Mouse (Mus musculus) erythroblast, adult 5-6 weeks (primary cell): ENCODE measurements around the gene Ccdc171. TPM values are rescaled to one million over a fixed set of nuclear protein-coding genes. Genes with fewer than 3 reads are reported as not detected.
A peak's percentile ranks its signal among the peaks of the same experiment; 100 is the strongest.
"Not testable (repeated sequence)": the region's sequence is repeated elsewhere in the genome, so short reads cannot be mapped to it uniquely, and the experiment has no call there.

Source experiments
- ATAC-seq: replicated peaks from 2 replicates; pipeline ENCODE4 v1.8.0; 2016; ENCODE audit warnings: moderate number of reproducible peaks, mild to moderate bottlenecking, moderate TSS enrichment, inconsistent platforms; ENCODE audit not compliant: poor library complexity, low FRiP score, severe bottlenecking
- total RNA-seq, 2 experiments: library from RNA; stranded (forward) in 1 of 2; stranded (reverse) in 1 of 2; fragments of 150-400 nt in 1 of 2; fragments of 200-764, 138-1000 nt in 1 of 2; gene quantifications; 2 replicates each; pipeline versions ENCODE4 v1.2.3 to v1.2.4; 2015 to 2017; ENCODE audit warnings: low replicate concordance in 2 of 2

Gene Ccdc171
- total RNA-seq, 2 experiments from 2014 or later, result 3.2 to 5.8 TPM

DNA sequence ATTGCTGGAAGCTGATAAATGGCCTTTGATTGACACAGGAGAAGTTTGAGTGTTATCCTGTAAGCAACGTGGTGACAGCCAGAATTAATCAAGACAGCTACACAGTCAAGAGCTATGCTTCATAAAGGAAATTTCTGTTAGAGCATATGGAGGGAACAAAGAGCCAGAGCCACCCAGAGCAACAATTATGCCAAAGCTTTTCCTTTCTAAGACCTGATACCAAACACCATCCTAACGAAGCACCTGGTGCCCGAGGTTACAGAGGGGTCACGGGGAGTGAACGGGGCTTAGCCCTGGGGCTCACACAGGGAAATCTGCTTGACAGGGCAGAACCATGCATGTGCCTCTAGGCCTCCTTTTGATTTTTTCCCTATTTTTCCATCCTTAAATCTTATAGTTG lies 3.3 kb upstream of the Ccdc171 start:
- no peak for ATAC-seq

GRCm38 (mm10) chr4:83524456-83524842 lies 896 bp upstream of the Ccdc171 start:
- ATAC-seq, result no peak

DNA sequence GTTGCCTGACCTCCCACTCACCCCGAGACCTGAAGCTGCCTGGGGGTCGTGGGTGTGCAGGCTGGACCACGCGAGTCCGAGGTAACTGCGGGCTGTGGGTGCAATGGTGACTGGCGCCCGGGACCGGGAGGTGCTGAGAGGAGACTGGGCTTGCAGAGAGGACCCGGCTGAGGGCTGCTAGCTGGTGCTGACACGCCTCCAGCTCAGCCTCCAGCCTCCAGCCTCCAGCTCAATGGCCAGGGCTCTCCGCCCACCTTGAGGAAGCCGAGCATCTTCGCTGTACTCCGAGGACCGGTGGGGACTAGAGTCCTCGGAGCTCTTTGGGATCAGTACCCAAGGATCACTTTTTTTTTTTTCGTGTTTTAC lies 328 bp downstream of the Ccdc171 start:
- ATAC-seq, result peak; percentile 59

GRCm38 (mm10) chr4:83526270-83526987 lies 1.1 kb downstream of the Ccdc171 start:
- no peak for ATAC-seq

- ATAC-seq, result no peak
These were observed 1.6 kb downstream of the Ccdc171 start for GRCm38 (mm10) chr4:83526988-83527334.

DNA sequence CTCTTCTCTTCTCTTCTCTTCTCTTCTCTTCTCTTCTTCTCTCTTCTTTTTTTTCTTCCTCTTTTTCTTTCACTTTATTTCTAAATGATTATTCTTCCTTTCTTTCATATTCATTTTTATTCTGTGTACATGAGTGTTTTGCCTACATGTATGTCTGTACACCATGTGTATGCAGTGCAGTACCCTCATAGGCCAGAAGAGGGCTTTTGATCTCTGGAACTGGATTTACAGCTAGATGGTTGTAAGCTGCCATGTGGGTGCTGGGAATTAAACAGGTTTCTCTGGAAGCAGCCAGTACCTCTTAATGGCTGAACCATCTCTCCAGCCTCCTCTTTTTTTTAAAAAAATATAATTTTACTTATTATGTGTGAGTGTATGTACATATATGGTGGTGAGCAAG lies 2.6 kb downstream of the Ccdc171 start:
- ATAC-seq, result 0 out of 2 replicates have a peak, but pooled peaks have one; percentile 37

GRCm38 (mm10) chr4:83530060-83530459 lies 4.7 kb downstream of the Ccdc171 start:
- not testable (repeated sequence) for ATAC-seq

GRCm38 (mm10) chr4:83533168-83533911 lies 8.0 kb downstream of the Ccdc171 start:
- no peak for ATAC-seq

DNA sequence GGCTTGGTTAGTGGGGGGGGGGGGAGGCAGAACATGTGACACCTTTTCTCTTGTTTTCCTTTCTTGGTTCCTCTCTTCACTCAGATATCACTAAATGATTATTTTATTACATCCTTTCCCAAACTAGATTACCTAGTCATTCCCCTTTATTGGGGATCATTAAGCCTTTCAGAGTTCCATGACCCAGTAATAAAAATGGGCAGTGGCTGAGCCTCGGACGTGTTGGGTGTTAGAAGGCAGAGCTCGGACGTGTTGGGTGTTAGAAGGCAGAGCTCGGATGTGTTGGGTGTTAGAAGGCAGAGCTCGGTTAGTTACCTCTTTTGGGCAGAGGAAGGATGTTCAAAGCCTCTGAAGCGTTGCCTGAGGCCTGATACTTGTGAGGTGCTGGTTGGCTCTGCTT lies 8.7 kb downstream of the Ccdc171 start:
- no peak for ATAC-seq

DNA sequence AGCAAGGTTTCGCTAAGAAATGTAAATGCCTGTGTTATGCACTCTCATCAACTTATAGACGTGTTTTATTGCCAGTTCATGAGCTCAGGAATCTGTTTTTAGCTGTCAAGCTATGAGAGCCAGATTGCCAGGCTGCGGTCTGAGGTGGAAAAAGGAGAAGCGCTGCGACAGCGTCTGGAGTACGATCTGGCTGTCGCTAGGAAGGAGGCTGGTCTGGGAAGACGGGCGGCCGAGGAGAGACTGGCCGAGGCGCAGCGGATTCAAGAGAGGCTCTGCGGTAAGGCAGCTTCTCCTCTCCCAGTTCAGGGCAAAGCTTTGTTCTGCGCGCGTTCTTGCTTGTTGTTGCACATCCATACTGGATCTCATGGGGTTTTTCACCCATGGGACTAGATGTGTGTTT lies 24.2 kb downstream of the Ccdc171 start:
- no peak for ATAC-seq

DNA sequence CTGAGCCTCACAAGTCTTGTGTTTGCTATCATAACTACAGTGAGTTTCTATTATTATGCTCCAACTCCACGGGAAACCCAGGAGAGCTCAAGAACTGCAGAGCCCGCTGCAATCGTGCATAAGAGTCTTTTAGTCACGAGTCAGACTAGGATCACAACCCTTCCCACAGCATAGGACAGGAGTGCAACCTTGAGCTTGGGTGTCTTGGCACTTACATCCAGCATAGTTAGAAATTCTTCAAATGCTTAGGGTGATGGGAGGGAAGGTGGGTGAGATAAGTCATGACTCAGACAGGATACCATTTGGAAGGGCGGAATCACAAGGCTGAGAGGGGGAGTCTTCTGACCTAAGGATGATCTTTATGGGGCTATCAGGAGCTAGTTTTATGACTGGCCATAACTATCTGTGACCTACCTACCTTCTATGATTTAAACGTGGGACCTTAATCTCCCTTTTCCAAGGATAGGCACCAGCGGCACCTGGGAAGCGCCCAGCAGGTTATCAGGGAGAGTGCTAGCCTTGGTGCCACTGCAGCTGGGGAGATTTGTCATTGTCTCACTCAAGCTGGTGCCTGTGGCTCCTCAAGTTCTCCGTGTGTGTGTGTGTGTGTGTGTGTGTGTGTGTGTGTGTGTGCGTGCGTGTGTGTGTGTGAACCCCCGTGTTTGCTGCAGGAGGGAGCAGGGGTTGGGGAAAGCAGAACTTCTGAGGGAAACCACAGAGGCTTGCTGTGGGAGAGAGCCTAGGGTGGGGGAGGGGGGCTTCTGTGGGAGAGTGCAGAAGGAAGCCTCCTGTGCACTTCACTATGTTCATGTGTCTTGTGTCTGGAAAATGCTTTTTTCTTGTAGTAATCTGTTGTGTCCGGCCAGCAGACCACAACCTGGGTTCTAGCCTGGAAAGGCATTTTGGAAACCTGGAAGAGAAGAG lies 42.1 kb downstream of the Ccdc171 start:
- ATAC-seq, result no peak

- peak; percentile 47 for ATAC-seq
These were observed 42.8 kb downstream of the Ccdc171 start for GRCm38 (mm10) chr4:83568145-83568544.

DNA sequence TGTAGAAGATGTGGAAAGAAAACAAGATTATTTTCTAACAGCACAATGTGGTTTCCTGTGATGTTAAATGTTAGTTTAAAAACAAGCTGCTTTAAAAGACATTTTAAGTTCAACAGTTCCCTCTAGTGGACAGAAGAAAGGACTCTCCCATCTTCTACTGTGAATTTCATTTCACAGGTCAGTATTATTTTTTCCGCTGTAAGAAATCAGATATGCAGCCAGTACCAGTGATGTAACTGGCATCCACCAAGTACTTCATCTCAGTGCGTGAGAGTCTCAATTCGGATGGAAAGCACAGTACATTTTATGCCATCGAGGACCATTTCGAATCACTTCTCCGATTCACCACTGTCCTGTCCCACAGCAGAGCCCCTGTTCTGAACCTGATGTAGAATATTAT lies 45.2 kb downstream of the Ccdc171 start:
- ATAC-seq, result peak; percentile 71

DNA sequence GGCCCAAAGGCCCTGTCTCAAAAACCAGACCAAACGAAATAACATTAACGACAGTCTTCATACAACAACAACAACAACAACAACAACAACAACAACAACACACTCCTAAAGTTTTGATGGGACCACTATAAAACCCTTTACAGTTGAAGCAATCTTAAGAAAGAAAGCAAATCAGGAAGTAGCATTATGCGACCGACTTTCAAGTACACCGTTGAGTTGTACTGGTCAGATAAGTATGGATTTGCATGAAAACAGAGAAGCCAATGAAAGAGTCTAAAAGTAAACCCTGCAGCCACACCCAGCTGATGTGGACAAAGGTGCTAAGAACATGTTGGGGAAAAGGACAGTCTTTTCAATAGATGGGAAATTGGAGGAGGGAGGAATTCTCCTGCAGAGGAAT lies 45.7 kb downstream of the Ccdc171 start:
- no peak for ATAC-seq

GRCm38 (mm10) chr4:83572521-83572920 lies 47.2 kb downstream of the Ccdc171 start:
- ATAC-seq, result no peak

- ATAC-seq, result peak; percentile 73
These were observed 51.0 kb downstream of the Ccdc171 start for GRCm38 (mm10) chr4:83576315-83576714.

DNA sequence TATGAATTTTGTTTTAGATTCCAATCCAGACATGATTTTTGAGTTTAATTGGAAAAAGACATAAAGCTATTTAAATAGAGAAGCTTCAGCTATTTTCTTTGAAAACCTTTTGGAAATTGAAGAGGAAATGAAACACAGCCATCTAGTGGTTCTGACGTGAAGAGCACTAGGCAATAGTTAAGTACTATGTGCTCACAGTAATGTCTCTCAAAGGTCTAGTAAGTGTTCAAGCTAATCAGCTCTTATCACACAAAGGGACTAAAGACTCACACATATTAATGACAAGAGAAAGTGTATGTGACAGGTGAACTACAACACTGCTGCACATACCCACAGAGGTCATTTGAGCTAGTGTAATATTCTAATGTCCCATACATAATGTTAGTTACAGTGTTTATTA lies 54.8 kb downstream of the Ccdc171 start:
- no peak for ATAC-seq

DNA sequence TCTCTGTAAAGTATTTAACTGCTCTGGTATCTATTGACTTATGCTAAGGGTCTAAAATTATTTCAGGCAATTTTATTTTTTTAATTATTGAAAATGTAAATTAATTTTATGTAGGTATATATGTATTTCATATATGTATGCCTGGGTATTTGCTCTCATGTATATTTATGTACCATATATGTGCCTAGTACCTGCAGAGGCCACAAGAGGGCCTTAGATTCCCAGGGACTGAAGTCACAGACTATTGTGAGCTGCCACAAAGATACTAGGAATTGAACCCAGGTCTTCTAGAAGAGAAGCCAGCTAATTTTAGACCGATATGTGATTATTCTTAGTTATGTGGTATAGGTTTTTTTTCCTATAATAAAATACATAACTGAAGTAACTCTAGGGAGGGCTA lies 62.2 kb downstream of the Ccdc171 start:
- ATAC-seq, result no peak

DNA sequence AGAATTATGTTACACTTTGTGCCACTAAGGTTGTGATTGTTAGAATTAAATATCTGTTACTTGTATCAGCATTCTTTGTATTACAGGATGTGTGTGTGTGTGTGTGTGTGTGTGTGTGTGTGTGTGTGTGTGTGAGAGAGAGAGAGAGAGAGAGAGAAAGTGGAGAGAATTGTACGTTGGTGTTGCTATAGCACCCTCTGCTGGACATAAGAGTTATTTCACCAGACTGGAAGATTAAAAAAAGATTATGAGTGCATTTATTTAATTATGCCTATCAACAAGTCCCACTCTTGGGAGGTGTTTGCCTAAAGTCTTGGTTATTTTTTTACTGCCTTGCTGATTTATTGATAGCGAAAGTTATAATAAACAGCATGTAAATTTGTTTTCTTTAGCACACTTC lies 71.1 kb downstream of the Ccdc171 start:
- ATAC-seq, result peak; percentile 77; the same call in 1 of the 2 replicates

GRCm38 (mm10) chr4:83611111-83611510 lies 85.8 kb downstream of the Ccdc171 start:
- ATAC-seq, result no peak
